Mouse (Mus musculus) thymus, adult 18-20 months (tissue): ENCODE results near the gene Eps8.
A peak's percentile ranks its signal among the peaks of the same experiment; 100 is the strongest.
"Not testable (repeated sequence)": the region's sequence is repeated elsewhere in the genome, so short reads cannot be mapped to it uniquely, and the experiment has no call there.

ENCODE experiments used
- DNase-seq, 2 experiments: peaks; one replicate each; pipeline ENCODE4 v3.0.0; 2022; ENCODE audit warnings: mixed read lengths in 2 of 2

The Eps8 gene

GRCm38 (mm10) chr6:137470901-137471598 is 183.6 kb downstream of the Eps8 start:
- DNase-seq = peak in 1 of 2 experiments; percentile 8

GRCm38 (mm10) chr6:137469541-137469940 is 185.1 kb downstream of the Eps8 start:
- no peak for DNase-seq

DNA sequence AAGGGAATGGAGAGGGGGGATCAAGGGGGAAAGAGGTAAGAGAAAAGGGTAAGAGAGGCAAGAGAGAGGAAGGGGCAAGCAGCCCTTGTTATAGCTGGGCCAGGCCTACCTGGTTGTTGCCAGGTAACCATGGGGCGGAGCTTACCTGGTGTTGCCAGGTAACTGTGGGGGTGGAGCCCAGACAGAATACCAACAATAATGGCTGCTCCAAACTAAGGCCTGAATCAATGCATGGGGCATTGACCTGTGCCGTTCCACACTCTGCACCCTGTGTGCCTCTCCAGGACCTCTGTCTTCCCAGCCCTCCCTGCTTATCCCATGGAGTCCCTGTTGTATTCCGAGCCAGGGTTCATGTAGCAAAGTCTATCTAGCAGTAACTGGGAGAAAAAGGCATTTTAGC is 187.0 kb downstream of the Eps8 start:
- DNase-seq = no peak

DNA sequence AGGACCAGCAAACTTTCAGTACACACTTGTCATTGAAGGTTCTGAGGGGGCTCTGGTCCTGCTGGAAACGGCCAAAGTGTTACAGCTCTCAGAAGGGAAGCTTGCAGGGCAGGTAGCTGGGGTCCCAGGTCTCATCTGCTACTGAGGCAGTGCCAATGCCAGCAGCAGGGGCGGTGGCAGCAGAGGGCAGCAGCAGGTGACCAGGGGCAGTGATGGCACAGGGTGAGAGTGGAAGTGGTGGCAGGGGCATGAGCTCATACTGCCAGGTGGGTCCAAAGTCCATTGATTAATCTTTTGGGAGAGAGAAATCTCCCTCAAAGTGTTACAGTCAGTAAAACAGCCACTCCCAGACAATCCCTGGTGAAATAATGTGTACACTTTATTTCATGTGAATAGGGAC is 188.4 kb downstream of the Eps8 start:
- no peak for DNase-seq

GRCm38 (mm10) chr6:137465253-137465652 is 189.4 kb downstream of the Eps8 start:
- DNase-seq = no peak

DNA sequence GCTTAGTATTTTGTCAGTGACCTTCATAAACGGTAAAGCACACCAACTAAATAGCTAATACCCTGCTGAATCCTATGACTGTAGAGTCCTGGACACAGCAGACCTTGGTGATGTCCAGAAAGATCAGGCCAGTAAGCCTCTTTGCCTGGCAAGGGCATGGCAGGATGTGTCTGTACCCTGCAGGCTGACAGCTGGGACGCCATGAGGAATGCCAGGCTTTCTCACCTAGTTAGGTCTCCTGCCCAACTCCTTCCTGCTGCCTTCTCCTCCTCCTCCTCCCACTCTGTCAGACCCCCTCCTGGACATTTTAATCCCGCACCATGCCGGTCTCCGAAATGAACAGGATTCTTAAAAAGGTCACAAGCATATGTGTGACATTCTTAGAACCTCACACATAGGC is 190.9 kb downstream of the Eps8 start:
- DNase-seq = no peak

- no peak for DNase-seq
Measured at GRCm38 (mm10) chr6:137458136-137458535, 196.5 kb downstream of the Eps8 start.

DNA sequence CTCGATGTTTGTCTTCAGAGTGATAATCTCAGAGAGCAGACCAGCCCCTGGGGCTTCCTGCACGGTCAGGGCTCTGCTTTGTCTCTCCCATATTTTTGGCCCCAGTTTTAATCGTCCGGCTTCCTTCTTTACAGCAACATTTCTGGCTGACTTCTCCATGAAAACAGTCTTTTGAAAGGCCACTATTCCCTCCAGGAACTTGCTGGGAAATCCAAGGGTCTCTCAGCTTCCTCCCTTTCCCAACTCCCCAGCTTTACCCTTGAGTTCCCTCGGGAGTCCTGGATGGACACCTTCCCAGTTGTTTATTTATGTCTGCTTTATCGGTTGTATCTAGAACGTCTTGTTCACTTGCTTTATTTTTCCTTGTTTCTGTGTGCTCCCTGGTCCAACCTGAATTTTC is 197.5 kb downstream of the Eps8 start:
- no peak for DNase-seq

GRCm38 (mm10) chr6:137456064-137456463 is 198.6 kb downstream of the Eps8 start:
- no peak for DNase-seq

- no peak for DNase-seq
Measured at GRCm38 (mm10) chr6:137455537-137456041, 199.1 kb downstream of the Eps8 start.

DNA sequence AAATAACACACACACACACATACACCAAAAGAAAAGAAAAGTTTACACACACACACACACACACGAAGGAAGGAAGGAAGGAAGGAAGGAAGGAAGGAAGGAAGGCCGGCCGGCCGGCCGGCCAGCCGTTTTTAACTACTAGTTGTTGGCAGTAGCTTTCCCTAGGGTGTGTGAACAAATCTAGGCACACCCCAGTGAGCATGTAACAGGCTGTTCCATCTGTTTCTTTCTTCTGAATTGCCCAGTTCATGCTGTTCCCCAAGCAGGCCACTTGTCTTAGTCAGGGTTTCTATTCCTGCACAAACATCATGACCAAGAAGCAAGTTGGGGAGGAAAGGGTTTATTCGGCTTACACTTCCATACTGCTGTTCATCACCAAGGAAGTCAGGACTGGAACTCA is 208.6 kb downstream of the Eps8 start:
- DNase-seq = not testable (repeated sequence)

DNA sequence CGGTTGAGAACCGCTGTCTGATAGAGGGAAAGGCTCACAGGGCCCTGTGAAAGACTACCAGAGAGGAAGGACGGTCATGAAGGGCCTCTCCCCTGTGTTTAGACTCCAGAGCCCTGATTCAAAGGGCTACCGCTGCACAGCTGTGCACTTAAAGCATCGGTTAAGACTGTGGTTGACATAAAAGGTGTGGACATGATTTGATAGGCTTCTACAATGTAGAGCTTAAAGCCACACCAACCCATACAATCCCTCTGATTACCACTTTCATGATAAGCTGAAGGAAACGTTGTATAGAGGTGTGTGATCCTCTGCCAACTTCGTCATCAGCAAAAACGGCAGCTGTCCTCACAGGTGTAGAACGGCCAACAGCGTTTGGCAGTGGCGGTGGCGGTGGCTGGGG is 211.6 kb downstream of the Eps8 start:
- no peak for DNase-seq

GRCm38 (mm10) chr6:137440559-137441486 is 213.9 kb downstream of the Eps8 start:
- no peak for DNase-seq

DNA sequence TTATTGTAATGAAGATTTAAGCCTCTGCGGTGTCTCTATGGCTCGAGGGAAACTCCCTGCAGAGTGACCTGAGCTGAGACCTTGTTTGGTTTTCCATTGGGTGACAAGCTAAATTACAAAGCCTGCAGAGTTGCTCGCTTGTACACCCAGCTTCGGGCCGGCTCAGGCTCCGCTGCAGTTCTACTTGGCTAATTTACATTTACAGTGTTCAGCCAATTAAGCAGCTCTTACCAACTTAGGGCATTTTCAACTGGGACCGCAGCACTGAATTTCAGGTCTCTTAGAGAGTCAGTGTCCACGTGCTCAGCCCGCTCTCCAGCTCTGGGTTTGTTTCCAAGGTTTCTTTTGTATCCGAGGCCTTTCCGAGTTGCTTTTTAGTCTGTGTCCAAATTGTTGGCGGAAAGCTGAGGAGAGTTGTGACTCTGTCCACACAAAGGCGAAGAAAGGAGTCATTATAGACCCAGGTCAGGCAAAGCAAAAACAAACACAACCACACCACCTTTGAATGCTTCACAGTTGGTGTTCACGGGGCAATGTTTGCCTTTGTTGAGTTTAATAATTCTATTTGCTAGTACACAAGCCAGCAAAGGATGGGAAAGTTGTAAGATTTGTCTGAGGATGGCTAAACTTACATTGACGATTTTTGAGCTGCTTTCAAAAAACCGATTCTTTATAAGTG is 216.6 kb downstream of the Eps8 start:
- DNase-seq = no peak

GRCm38 (mm10) chr6:137437486-137437885 is 217.2 kb downstream of the Eps8 start:
- DNase-seq = no peak

DNA sequence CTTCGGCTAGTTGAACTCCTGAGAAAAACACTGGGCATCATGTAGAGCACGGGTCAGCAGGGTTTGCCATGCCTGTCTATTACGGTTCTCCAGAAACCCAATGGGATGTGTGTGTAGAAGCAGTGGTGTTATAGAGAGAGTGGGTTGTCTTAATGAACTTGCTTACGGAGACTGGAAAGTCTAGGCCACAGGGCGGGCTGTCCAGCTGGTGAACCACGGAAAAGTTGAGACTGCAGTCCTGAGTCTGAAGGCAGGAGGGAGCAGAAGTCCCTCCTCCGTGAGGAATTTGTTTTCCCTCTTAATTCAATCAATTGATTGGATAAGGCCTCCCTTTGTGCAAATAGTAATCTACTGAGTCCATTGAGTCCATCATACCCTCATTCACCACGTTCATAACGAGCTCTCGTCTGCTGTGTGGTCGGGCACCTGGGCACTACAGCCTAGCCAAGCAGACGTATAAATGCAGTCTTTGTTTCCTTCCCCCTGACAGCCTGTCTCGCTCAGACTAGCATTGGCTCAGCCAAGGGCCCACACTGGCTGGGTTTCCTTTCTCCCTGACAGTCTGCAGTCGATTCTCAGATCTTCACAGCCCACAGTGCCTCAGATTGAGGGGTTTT is 221.0 kb downstream of the Eps8 start:
- no peak for DNase-seq
